Mouse (Mus musculus): Measurements from ENCODE around the gene Slc25a36.

GRCm38 (mm10) chr9:97026006-97026405 is 85.0 kb downstream of the Slc25a36 start:
- no peak for TF ChIP-seq POLR2A (IDR thresholded peaks at IDR 0.05; ENCODE audit: borderline replicate concordance, extremely low read depth, low read depth, low read length)
- no peak for TF ChIP-seq CTCF (IDR thresholded peaks at IDR 0.05; ENCODE audit: insufficient read depth, low read length)
